Mouse (Mus musculus) C2C12 (cell line): ENCODE results near the gene Mark2.

Experiments
- CEBPB ChIP-seq: IDR thresholded peaks from one replicate; pipeline ENCODE4 v1.6.1; 2011; ENCODE audit warnings: low read depth, mild to moderate bottlenecking, control low read depth, moderate library complexity
- CTCF ChIP-seq: IDR thresholded peaks from one replicate; pipeline ENCODE4 v1.5.1; 2011; ENCODE audit not compliant: control insufficient read depth, insufficient read depth, insufficient read length
- MAX ChIP-seq: IDR thresholded peaks from one replicate; pipeline ENCODE4 v1.6.1; 2011; ENCODE audit warnings: mild to moderate bottlenecking, control low read depth
- MYOD1 ChIP-seq: IDR thresholded peaks from one replicate; pipeline ENCODE4 v1.6.1; 2011; ENCODE audit warnings: low read depth; ENCODE audit not compliant: control insufficient read depth, insufficient read length
- MYOG ChIP-seq: IDR thresholded peaks from one replicate; pipeline ENCODE4 v1.6.1; 2011; ENCODE audit not compliant: control insufficient read depth, insufficient read length; ENCODE audit errors: extremely low read depth

DNA sequence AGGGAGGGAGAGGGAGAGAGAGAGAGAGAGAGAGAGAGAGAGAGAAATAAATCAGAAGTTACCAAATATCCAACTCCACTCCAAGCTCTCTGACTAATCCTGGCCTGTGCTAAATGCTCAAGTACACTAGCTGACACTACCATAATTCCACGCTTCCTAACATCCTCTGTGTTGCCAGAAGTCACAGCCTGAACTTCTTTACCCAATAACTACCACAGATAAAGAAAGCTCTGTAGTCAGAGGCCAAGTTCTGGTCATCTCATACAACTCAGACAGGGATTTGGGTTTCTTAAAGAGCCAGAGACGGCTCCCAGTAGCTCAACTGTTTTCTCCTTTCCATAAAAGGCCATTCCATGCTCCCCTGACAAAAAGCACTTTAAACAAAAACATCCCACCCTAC is 36.9 kb downstream of the Mark2 start:
- TF ChIP-seq CTCF (no peak), MAX (no peak), MYOG (no peak), MYOD1 (no peak), CEBPB (no peak)
